Mouse (Mus musculus): Measurements from ENCODE around the gene Syt17.

DNA sequence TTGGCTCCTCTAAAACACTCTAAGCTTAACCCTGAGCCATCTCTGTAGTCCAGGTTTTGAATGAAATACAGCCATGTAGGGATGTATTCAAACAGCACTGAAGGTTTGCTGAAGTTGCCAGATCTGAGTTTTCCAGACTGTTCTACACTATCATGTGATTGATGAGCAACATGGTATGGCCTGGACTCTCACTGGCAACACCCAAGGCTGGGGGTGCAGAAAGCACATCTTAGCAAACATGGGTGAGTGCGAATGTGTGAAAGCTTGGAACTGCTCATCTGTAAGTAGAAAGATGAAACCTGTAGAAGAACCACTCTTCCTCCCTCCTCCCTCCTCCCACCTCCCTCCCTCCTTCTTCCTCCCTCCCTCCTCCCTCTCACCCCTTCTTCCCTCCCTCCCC is 85.1 kb downstream of the Syt17 start:
- no peak for TF ChIP-seq CTCF (IDR thresholded peaks at IDR 0.05; ENCODE audit: low read depth, low read length)
- TF ChIP-seq POLR2A (IDR thresholded peaks at IDR 0.05; ENCODE audit: borderline replicate concordance, low read depth, low read length) = no peak
